Comparison of ENCODE assay signal across 8 mouse cellular contexts in the genomic region with DNA sequence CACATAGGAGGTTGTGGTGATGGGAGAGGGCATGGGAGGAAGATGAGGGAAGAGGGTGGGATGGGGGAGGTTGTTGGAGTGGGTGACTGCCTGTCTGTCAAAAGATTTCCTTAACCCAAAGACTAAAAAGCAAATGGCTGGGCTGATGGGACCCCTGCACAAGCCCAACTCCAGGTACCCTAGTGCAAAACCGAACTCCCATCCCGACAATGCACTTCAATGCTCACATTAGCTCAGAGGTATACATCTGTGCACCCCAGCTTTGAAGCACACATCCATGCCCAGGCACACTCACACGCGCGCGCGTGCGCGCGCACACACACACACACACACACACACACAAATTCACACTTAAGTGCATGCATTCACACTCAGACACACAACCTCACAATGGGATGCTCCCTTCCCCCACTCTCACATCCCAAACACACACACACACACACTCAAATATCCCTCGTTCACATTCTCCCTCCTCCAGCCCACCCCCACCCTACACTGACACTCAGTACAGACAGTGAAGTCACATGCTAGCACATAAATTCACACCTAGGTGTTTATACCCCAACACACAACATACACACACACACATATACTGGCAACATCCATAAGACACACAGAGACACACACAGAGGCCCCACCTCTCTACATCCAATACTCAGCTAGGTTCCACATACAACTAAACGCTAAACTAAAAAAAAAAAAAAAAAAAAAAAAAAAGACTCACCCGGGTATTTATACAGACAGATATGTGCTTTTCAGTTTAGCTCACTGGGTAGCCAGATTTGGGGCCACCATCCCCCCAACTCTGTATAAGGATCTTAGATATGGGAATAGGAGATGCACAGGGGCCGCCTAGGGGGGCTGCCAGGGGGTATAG. TPM values are rescaled to one million over a fixed set of nuclear protein-coding genes. Genes with fewer than 3 reads are reported as not detected.
DNase-seq lines count a peak whose midpoint lies in the region; ATAC-seq and TF ChIP-seq lines count a peak whose summit lies in the region.

No protein-coding gene starts in this region.

- no peak for TF ChIP-seq CTCF in E14TG2a.4 (conservative IDR thresholded peaks at IDR 0.05; ENCODE audit: low read length)
- no peak for TF ChIP-seq CTCF in liver, postnatal 0 days (IDR thresholded peaks at IDR 0.05; ENCODE audit: low read depth)

- DNase-seq in heart, postnatal 25 days (ENCODE audit: low spot score) = no peak
- DNase-seq in hindbrain, embryonic 10.5 days (ENCODE audit: low spot score) = no peak
- DNase-seq in liver, postnatal 0 days = no peak
- DNase-seq in ovary, postnatal 14 days (ENCODE audit: low spot score) = no peak
- DNase-seq in layer of hippocampus, postnatal 36 days = no peak
- DNase-seq in cerebellum, adult 8-10 months = no peak

- no peak for TF ChIP-seq EP300 in liver, postnatal 0 days (IDR thresholded peaks at IDR 0.05; ENCODE audit: low read depth)

- H3K9me3 ChIP-seq in heart, embryonic 11.5 days (replicated peaks; ENCODE audit: control insufficient read depth, low read length) = no peaks in the 10 kb centered on the region
- H3K9me3 ChIP-seq in E14TG2a.4 (ENCODE audit: low read length) = no peaks in the 10 kb centered on the region
- no peaks in the 10 kb centered on the region for H3K9me3 ChIP-seq in hindbrain, embryonic 10.5 days
- H3K9me3 ChIP-seq in liver, postnatal 0 days (ENCODE audit: low read length) = no peaks in the 10 kb centered on the region

- H3K9ac ChIP-seq in heart, embryonic 11.5 days (ENCODE audit: low read depth, low read length) = peak overlapping the region; percentile 84
- H3K9ac ChIP-seq in liver, postnatal 0 days (replicated peaks) = no peak overlapping the region

- ATAC-seq in heart, embryonic 11.5 days (replicated peaks; ENCODE audit: insufficient number of reproducible peaks, low FRiP score, low TSS enrichment) = no peak
- ATAC-seq in liver, postnatal 0 days = no peak

- H3K4me2 ChIP-seq in heart, embryonic 11.5 days = peak overlapping the region; percentile 74
- peak overlapping the region; percentile 45 for H3K4me2 ChIP-seq in liver, postnatal 0 days (ENCODE audit: low read depth, low read length)

- peak overlapping the region; percentile 89 for H3K27ac ChIP-seq in heart, embryonic 11.5 days (ENCODE audit: low read depth, low read length)
- H3K27ac ChIP-seq in hindbrain, embryonic 10.5 days = peak overlapping the region; percentile 88
- H3K27ac ChIP-seq in liver, postnatal 0 days (ENCODE audit: low read depth) = no peak overlapping the region

- H3K4me3 ChIP-seq in heart, embryonic 11.5 days (ENCODE audit: low read depth, low read length) = peak overlapping the region; percentile 47
- peak overlapping the region; percentile 68 for H3K4me3 ChIP-seq in E14TG2a.4 (replicated peaks; ENCODE audit: low read length)
- peak overlapping the region; percentile 51 for H3K4me3 ChIP-seq in hindbrain, embryonic 10.5 days
- H3K4me3 ChIP-seq in liver, postnatal 0 days (ENCODE audit: low read depth, low read length) = 0 out of 2 replicates have a peak overlapping the region, but pooled peaks have one; percentile 26

- intact Hi-C loops in heart, postnatal 25 days (cut with DNase I) = no loop called here

- WGBS in heart, embryonic 11.5 days (ENCODE audit: insufficient replicate concordance) = 70% methylated on average over 14 of the region's 14 CpGs
- 71% methylated on average over 14 of the region's 14 CpGs for WGBS in hindbrain, embryonic 10.5 days
- 70% methylated on average over 14 of the region's 14 CpGs for WGBS in liver, postnatal 0 days (ENCODE audit: insufficient replicate concordance)

- no peaks in the 10 kb centered on the region for H3K36me3 ChIP-seq in heart, embryonic 11.5 days (ENCODE audit: control insufficient read depth, insufficient read depth, low read length)
- H3K36me3 ChIP-seq in E14TG2a.4 (ENCODE audit: insufficient read depth, low read length) = no peaks in the 10 kb centered on the region
- no peaks in the 10 kb centered on the region; the same call in 1 of the 2 replicates for H3K36me3 ChIP-seq in hindbrain, embryonic 10.5 days
- no peaks in the 10 kb centered on the region for H3K36me3 ChIP-seq in liver, postnatal 0 days (replicated peaks; ENCODE audit: insufficient read depth, low read length)

- H3K4me1 ChIP-seq in heart, embryonic 11.5 days (ENCODE audit: control insufficient read depth, insufficient read depth, low read length) = peaks cover 42% of the 10 kb centered on the region
- H3K4me1 ChIP-seq in E14TG2a.4 (replicated peaks; ENCODE audit: low read depth, low read length) = peaks cover 45% of the 10 kb centered on the region
- peaks cover 70% of the 10 kb centered on the region for H3K4me1 ChIP-seq in hindbrain, embryonic 10.5 days (replicated peaks)
- H3K4me1 ChIP-seq in liver, postnatal 0 days (ENCODE audit: insufficient read depth) = no peaks in the 10 kb centered on the region

- H3K27me3 ChIP-seq in heart, embryonic 11.5 days (ENCODE audit: control insufficient read depth, insufficient read depth, low read length) = peaks cover 3% of the 10 kb centered on the region
- H3K27me3 ChIP-seq in E14TG2a.4 (ENCODE audit: insufficient read depth, low read length) = peaks cover 54% of the 10 kb centered on the region
- H3K27me3 ChIP-seq in hindbrain, embryonic 10.5 days (ENCODE audit: insufficient read depth, poor library complexity, severe bottlenecking) = peaks cover 59% of the 10 kb centered on the region
- H3K27me3 ChIP-seq in liver, postnatal 0 days (ENCODE audit: insufficient read depth, low read length) = peaks cover 14% of the 10 kb centered on the region

RNA-seq across cellular contexts. Expression of gene Swi5, which starts 31.1 kb away (rescaled TPM):
- polyA plus RNA-seq in heart, embryonic 11.5 days (2014; fragmentation: Nextera tagmentation; extraction: Ambion mirVana) = 125 and 339 TPM in 2 replicates
- total RNA-seq in heart, postnatal 25 days (2021) = 100 to 1,000 TPM; 177 to 188 TPM
- 488 and 544 TPM in 2 replicates for polyA plus RNA-seq in hindbrain, embryonic 10.5 days (2016; fragmentation: Nextera tagmentation; extraction: Ambion mirVana)
- 188 and 209 TPM in 2 replicates for polyA plus RNA-seq in liver, postnatal 0 days (2015; fragmentation: Nextera tagmentation; extraction: Ambion mirVana)
- total RNA-seq in layer of hippocampus, postnatal 36 days (2021) = 100 to 1,000 TPM; 208 to 224 TPM

RNA-seq across cellular contexts. Expression of gene Golga2, which starts 31.8 kb away (rescaled TPM):
- polyA plus RNA-seq in heart, embryonic 11.5 days (2014; fragmentation: Nextera tagmentation; extraction: Ambion mirVana) = 20.5 and 26.8 TPM in 2 replicates
- total RNA-seq in heart, postnatal 25 days (2021) = 10 to 100 TPM; 70.6 to 71.2 TPM
- 20.2 and 22.6 TPM in 2 replicates for polyA plus RNA-seq in hindbrain, embryonic 10.5 days (2016; fragmentation: Nextera tagmentation; extraction: Ambion mirVana)
- polyA plus RNA-seq in liver, postnatal 0 days (2015; fragmentation: Nextera tagmentation; extraction: Ambion mirVana) = 5.8 and 7.0 TPM in 2 replicates
- 10 to 100 TPM; 79.9 to 81.2 TPM for total RNA-seq in layer of hippocampus, postnatal 36 days (2021)

RNA-seq across cellular contexts. Expression of gene Ciz1, which starts 33.2 kb away (rescaled TPM):
- 32.1 and 35.8 TPM in 2 replicates for polyA plus RNA-seq in heart, embryonic 11.5 days (2014; fragmentation: Nextera tagmentation; extraction: Ambion mirVana)
- total RNA-seq in heart, postnatal 25 days (2021) = 10 to 100 TPM; 25.6 to 32.2 TPM
- polyA plus RNA-seq in hindbrain, embryonic 10.5 days (2016; fragmentation: Nextera tagmentation; extraction: Ambion mirVana) = 56.3 and 69.4 TPM in 2 replicates
- 9.0 and 9.9 TPM in 2 replicates for polyA plus RNA-seq in liver, postnatal 0 days (2015; fragmentation: Nextera tagmentation; extraction: Ambion mirVana)
- total RNA-seq in layer of hippocampus, postnatal 36 days (2021) = 10 to 100 TPM; 69.8 to 94.5 TPM

RNA-seq across cellular contexts. Expression of gene Dnm1, which starts 34.2 kb away (rescaled TPM):
- polyA plus RNA-seq in heart, embryonic 11.5 days (2014; fragmentation: Nextera tagmentation; extraction: Ambion mirVana) = 10.1 and 11.6 TPM in 2 replicates
- total RNA-seq in heart, postnatal 25 days (2021) = 1 to 10 TPM; 5.0 to 5.2 TPM
- 12.3 and 17.0 TPM in 2 replicates for polyA plus RNA-seq in hindbrain, embryonic 10.5 days (2016; fragmentation: Nextera tagmentation; extraction: Ambion mirVana)
- 0.06 and 0.25 TPM in 2 replicates for polyA plus RNA-seq in liver, postnatal 0 days (2015; fragmentation: Nextera tagmentation; extraction: Ambion mirVana)
- 1,000 to 10,000 TPM; 1,246 to 1,312 TPM for total RNA-seq in layer of hippocampus, postnatal 36 days (2021)

RNA-seq across cellular contexts. Expression of gene Uck1, which starts 59.0 kb away (rescaled TPM):
- 42.1 and 44.3 TPM in 2 replicates for polyA plus RNA-seq in heart, embryonic 11.5 days (2014; fragmentation: Nextera tagmentation; extraction: Ambion mirVana)
- total RNA-seq in heart, postnatal 25 days (2021) = 10 to 100 TPM; 19.6 to 21.7 TPM
- polyA plus RNA-seq in hindbrain, embryonic 10.5 days (2016; fragmentation: Nextera tagmentation; extraction: Ambion mirVana) = 77.2 and 83.0 TPM in 2 replicates
- 26.9 and 33.3 TPM in 2 replicates for polyA plus RNA-seq in liver, postnatal 0 days (2015; fragmentation: Nextera tagmentation; extraction: Ambion mirVana)
- total RNA-seq in layer of hippocampus, postnatal 36 days (2021) = 10 to 100 TPM; 53.1 to 58.3 TPM
